Mouse (Mus musculus) heart, adult 2 months (tissue): ENCODE results near the gene Osbpl10.

Experiments
- CTCF ChIP-seq: fragments of 200-600 bp; IDR thresholded peaks from 2 replicates; pipeline ENCODE4 v1.8.1; 2022; ENCODE audit warnings: antibody characterized with exemption, mild to moderate bottlenecking, moderate library complexity
- EP300 ChIP-seq: fragments of 200-500 bp; IDR thresholded peaks from 2 replicates; pipeline ENCODE4 v1.6.1; 2011; ENCODE audit warnings: low read depth, low read length, control low read depth; ENCODE audit not compliant: insufficient read depth
- POLR2A ChIP-seq: fragments of 200-500 bp; IDR thresholded peaks from 2 replicates; pipeline ENCODE4 v1.6.1; 2011; ENCODE audit warnings: mild to moderate bottlenecking, low read depth, low read length, control low read depth; ENCODE audit not compliant: insufficient read depth

GRCm38 (mm10) chr9:114952866-114953265 lies 25.5 kb upstream of the Osbpl10 start:
- TF ChIP-seq CTCF: peak; percentile 69
- TF ChIP-seq EP300: no peak
- TF ChIP-seq POLR2A: no peak
